Mouse (Mus musculus) E14TG2a.4 (cell line): ENCODE measurements at regions not wholly inside any gene's neighbourhood (a gene's known extent, or its start where the extent isn't known, plus 50 kb on each side); places are given as distances from the start of the nearest gene placed in this dataset.

ENCODE experiments used
- CTCF ChIP-seq: conservative IDR thresholded peaks from 2 replicates; pipeline ENCODE4 v1.5.1; 2014; ENCODE audit warnings: low read length
- NANOG ChIP-seq: IDR thresholded peaks from 2 replicates; pipeline ENCODE4 v1.6.1; 2014; ENCODE audit warnings: borderline replicate concordance, low read length, mixed read lengths
- POU5F1 ChIP-seq: IDR thresholded peaks from 2 replicates; pipeline ENCODE4 v1.6.1; 2014; ENCODE audit warnings: low read length, borderline replicate concordance

DNA sequence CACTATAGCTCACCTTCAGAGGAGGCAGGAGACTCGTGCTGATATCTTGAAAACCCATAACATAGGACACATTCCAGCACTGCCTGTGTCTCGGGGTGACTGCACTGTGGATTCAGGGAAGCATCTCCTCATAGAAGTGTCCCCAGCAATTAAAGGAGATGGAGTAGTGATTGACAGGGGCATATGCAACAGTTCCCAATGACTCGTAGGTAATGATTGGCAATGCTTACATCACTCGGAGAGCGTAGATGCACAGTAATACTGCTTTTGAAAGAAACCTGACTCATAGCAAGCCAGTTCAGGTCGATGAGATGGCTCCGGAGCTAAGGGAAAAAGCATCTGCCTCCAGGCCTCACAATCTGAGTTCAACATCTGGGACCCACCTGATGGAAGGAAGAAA lies 352.7 kb downstream of the Gm49356 start:
- TF ChIP-seq CTCF (no peak), NANOG (no peak), POU5F1 (no peak)
